9 mouse cellular contexts compared by ENCODE assay signal in the genomic region with DNA sequence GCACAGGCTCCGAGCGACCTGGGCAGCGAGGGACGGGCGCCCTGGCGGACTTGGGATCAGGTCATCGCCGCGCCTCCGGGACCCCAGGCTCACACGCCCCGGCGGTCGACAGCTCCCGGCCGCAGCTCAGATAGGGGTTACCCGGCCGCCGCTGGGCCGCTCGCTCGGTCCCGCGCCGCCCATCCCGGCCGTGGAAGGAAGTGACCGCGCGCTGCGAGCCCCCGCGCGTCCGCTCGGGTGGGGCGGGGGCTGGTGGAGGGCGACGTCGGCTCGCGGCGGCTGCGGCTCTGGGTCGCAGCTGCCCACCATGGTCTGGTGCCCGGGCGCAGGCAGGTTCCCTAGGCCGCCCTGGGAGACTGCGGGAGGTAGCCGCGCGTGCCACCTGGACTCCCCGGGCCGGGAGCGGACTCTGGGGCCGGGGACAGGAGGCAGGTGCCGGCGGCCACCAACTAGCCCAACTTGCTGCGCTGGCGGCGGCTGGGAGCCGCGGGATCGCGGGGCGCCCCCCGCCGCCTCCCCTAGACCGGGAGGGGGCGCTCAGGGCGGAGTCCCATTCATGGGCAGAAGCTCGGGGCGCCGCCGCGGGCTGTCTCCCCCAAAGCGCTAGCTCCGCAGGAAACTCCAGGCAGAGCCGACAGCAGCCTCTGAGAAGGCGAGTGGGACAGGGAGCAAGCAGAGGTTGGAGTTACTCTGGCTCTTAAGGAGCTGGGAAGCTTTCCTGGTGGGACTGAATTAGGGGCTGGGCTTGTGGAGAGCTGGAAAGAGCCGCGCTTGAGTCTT.
A peak's percentile ranks its signal among the peaks of the same experiment; 100 is the strongest.
DNase-seq lines count a peak whose midpoint lies in the region; ATAC-seq lines count a peak whose summit lies in the region.
"Had no signal": no experiment of that assay in that cellular context is flagged by ENCODE, and none has a peak within 500 bp of the region (broad histone marks: within the 10 kb centered on the region; RNA-seq: fewer than 3 reads in every experiment).

No protein-coding gene starts in this region.

- H3K4me3 ChIP-seq in kidney, embryonic 16.5 days (ENCODE audit: low read length): peak overlapping the region; percentile 68
- peak overlapping the region; percentile 49 for H3K4me3 ChIP-seq in liver, embryonic 12.5 days

- ATAC-seq in kidney, embryonic 16.5 days (ENCODE audit: low FRiP score, low TSS enrichment): peak; percentile 88
- ATAC-seq in liver, embryonic 12.5 days: peak; percentile 40; the same call in 1 of the 2 replicates

- H3K36me3 ChIP-seq in kidney, embryonic 16.5 days (ENCODE audit: insufficient read depth, low read length): no peaks in the 10 kb centered on the region
- H3K36me3 ChIP-seq in liver, embryonic 12.5 days: no peaks in the 10 kb centered on the region

- H3K27ac ChIP-seq in kidney, embryonic 16.5 days (ENCODE audit: low read length): no peak overlapping the region
- H3K27ac ChIP-seq in liver, embryonic 12.5 days: no peak overlapping the region

- no peaks in the 10 kb centered on the region for H3K9me3 ChIP-seq in kidney, embryonic 16.5 days (ENCODE audit: low read length)
- no peaks in the 10 kb centered on the region for H3K9me3 ChIP-seq in liver, embryonic 12.5 days (replicated peaks)

- under 1% methylated on average over 60 of the region's 82 CpGs for WGBS in kidney, embryonic 16.5 days
- 2% methylated on average over 74 of the region's 82 CpGs for WGBS in liver, embryonic 12.5 days (ENCODE audit: insufficient replicate concordance)

- 0 out of 2 replicates have a peak, but pooled peaks cover 5% of the 10 kb centered on the region for H3K4me1 ChIP-seq in kidney, embryonic 16.5 days (ENCODE audit: insufficient read depth, low read length)
- H3K4me1 ChIP-seq in liver, embryonic 12.5 days: no peaks in the 10 kb centered on the region

- H3K4me2 ChIP-seq in kidney, embryonic 16.5 days (replicated peaks; ENCODE audit: low read depth, low read length): peak overlapping the region; percentile 99
- peak overlapping the region; percentile 72 for H3K4me2 ChIP-seq in liver, embryonic 12.5 days

- peak overlapping the region; percentile 75 for H3K9ac ChIP-seq in kidney, embryonic 16.5 days (replicated peaks; ENCODE audit: low read length)
- H3K9ac ChIP-seq in liver, embryonic 12.5 days: no peak overlapping the region

- peaks cover 42% of the 10 kb centered on the region for H3K27me3 ChIP-seq in kidney, embryonic 16.5 days (ENCODE audit: insufficient read depth, low read length)
- H3K27me3 ChIP-seq in liver, embryonic 12.5 days (replicated peaks): peaks cover 60% of the 10 kb centered on the region
- H3K27me3 ChIP-seq: CH12.LX had no signal

- peak; percentile 11 for DNase-seq in kidney, adult 18-20 months
- no peak for DNase-seq in kidney, adult 11 months
- peak; percentile 70 to 71 for DNase-seq in cerebellum, postnatal 10 days
- peak; percentile 34 to 70 for DNase-seq in frontal cortex, postnatal 10 days (ENCODE audit: low spot score in 2 of 2)
- DNase-seq in ovary, postnatal 10 days (ENCODE audit: low spot score): peak; percentile 3
- DNase-seq in urinary bladder, postnatal 36 days (ENCODE audit: low spot score in 2 of 2): no peak

Comparison
In these comparisons a context has a peak if more than half of its experiments do, and no peak if none do; other contexts are left out.
1. DNase-seq: peak in kidney, adult 18-20 months (single experiment), cerebellum, postnatal 10 days (2 of 2), frontal cortex, postnatal 10 days (2 of 2) and ovary, postnatal 10 days (single experiment); none in kidney, adult 11 months (single experiment) and urinary bladder, postnatal 36 days (0 of 2).